Mouse (Mus musculus): ENCODE measurements around the gene Ncor2.

The Ncor2 gene

GRCm38 (mm10) chr5:125171259-125171658, 7.8 kb downstream of the Ncor2 start:
- CTCF ChIA-PET, result no interaction called here

GRCm38 (mm10) chr5:125170107-125170842, 8.7 kb downstream of the Ncor2 start:
- CTCF ChIA-PET, result no interaction called here

GRCm38 (mm10) chr5:125168101-125168500, 10.9 kb downstream of the Ncor2 start:
- CTCF ChIA-PET, result no interaction called here

GRCm38 (mm10) chr5:125167524-125167923, 11.5 kb downstream of the Ncor2 start:
- CTCF ChIA-PET, result no interaction called here

GRCm38 (mm10) chr5:125165993-125166392, 13.0 kb downstream of the Ncor2 start:
- CTCF ChIA-PET, result no interaction called here

GRCm38 (mm10) chr5:125164465-125165167, 14.4 kb downstream of the Ncor2 start:
- CTCF ChIA-PET, result interaction anchor here (1.0 kb wide), 1 partner anchor 15 kb away, joined by 6 read pairs; the partner anchor contains the start of gene Ncor2

- CTCF ChIA-PET, result interaction anchor here (1.0 kb wide), 1 partner anchor 16 kb away, joined by 6 read pairs; the partner anchor contains the start of gene Ncor2
Observed at GRCm38 (mm10) chr5:125163441-125164050, 15.5 kb downstream of the Ncor2 start.

GRCm38 (mm10) chr5:125162461-125162860, 16.6 kb downstream of the Ncor2 start:
- CTCF ChIA-PET, result no interaction called here

GRCm38 (mm10) chr5:125159804-125160405, 19.1 kb downstream of the Ncor2 start:
- CTCF ChIA-PET, result no interaction called here

- CTCF ChIA-PET, result interaction anchor here (0.9 kb wide), 1 partner anchor 16 kb away, joined by 3 read pairs; no protein-coding TSS in a partner anchor
Observed at GRCm38 (mm10) chr5:125159293-125159692, 19.7 kb downstream of the Ncor2 start.

- CTCF ChIA-PET, result interaction anchor here (0.6 to 0.9 kb wide), 2 partner anchors 15 to 82 kb away, joined by 3 read pairs; no protein-coding TSS in a partner anchor
Observed at GRCm38 (mm10) chr5:125158232-125158961, 20.6 kb downstream of the Ncor2 start.

- CTCF ChIA-PET, result interaction anchor here (0.6 kb wide), 1 partner anchor 872 kb away, joined by 3 read pairs; no protein-coding TSS in a partner anchor
Observed at GRCm38 (mm10) chr5:125157375-125158033, 21.5 kb downstream of the Ncor2 start.

- CTCF ChIA-PET, result interaction anchor here (0.6 to 0.7 kb wide), 3 partner anchors 18 to 871 kb away, joined by 3 to 5 read pairs (median 3); no protein-coding TSS in a partner anchor
Observed at GRCm38 (mm10) chr5:125156418-125157205, 22.4 kb downstream of the Ncor2 start.

- CTCF ChIA-PET, result no interaction called here
Observed at GRCm38 (mm10) chr5:125155451-125155850, 23.6 kb downstream of the Ncor2 start.

- CTCF ChIA-PET, result no interaction called here
Observed at GRCm38 (mm10) chr5:125154989-125155388, 24.0 kb downstream of the Ncor2 start.

GRCm38 (mm10) chr5:125154178-125154577, 24.8 kb downstream of the Ncor2 start:
- CTCF ChIA-PET, result no interaction called here

- CTCF ChIA-PET, result interaction anchor here (0.5 to 0.6 kb wide), 2 partner anchors 79 to 86 kb away, joined by 4 to 5 read pairs; no protein-coding TSS in a partner anchor
Observed at GRCm38 (mm10) chr5:125153201-125153816, 25.7 kb downstream of the Ncor2 start.

- CTCF ChIA-PET, result no interaction called here
Observed at GRCm38 (mm10) chr5:125151872-125152534, 27.0 kb downstream of the Ncor2 start.
